Mouse (Mus musculus) adipose tissue, adult 10 weeks (tissue): Measurements from ENCODE around the gene Gpatch2. TPM values are rescaled to one million over a fixed set of nuclear protein-coding genes. Genes with fewer than 3 reads are reported as not detected.

ENCODE experiments used
- polyA plus RNA-seq: library from polyadenylated mRNA; stranded (reverse); fragments of 350-450 nt; fragmentation: Illumina TruSeq; extraction: RNeasy Lipid Tissue Mini Kit (QIAGEN cat#74804); gene quantifications from one replicate; pipeline ENCODE4 v1.2.3, GENCODE M21; 2014; ENCODE audit warnings: low read depth, low replicate concordance

Gpatch2 gene
- polyA plus RNA-seq: 11.2 TPM

GRCm38 (mm10) chr1:187215181-187216116, at the start of gene Gpatch2, which contains the start of gene Spata17:
Gene Gpatch2 (plus strand): TSS chr1:187215508.
Gene Spata17 (minus strand): TSS chr1:187215465.

Other genes with a start within 250 kb of the Gpatch2 start
- 3.3 TPM for gene D1Pas1, start 248.1 kb upstream of the Gpatch2 start, polyA plus RNA-seq
- 5.3 TPM for gene Spata17, start within 50 bp of the Gpatch2 start, polyA plus RNA-seq